Mouse (Mus musculus): ENCODE measurements around the gene Acer3.
A peak's percentile ranks its signal among the peaks of the same experiment; 100 is the strongest.

DNA sequence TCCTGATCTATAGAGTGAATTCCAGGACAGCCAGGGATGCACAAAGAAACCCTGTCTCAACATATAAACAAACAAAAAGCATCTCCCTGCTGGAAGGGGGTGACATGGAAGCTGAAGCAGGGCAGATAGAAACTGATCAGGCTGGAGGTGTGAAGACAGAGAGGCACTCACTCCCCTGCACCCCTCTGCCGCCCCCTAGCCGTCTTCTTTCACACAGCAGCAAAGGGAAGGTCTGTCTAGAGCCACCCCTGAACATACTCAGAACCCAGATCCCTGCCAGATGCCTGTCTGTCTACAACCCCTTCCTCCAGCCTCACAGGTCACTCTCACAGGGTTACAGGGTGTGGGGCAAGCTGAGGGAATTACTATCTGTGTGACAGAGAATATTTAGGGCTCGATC lies 23.4 kb upstream of the Acer3 start:
- TF ChIP-seq CTCF (IDR thresholded peaks at IDR 0.05; ENCODE audit: extremely low read depth, insufficient read depth, insufficient read length, insufficient replicate concordance) (peak; percentile 62; the same call in 1 of the 2 replicates), POLR2A (IDR thresholded peaks at IDR 0.05; ENCODE audit: low read depth, low read length) (no peak)

All from spleen, adult 2 months (tissue).